ENCODE assay signal across 9 mouse cellular contexts in genomic region chr15:103014166-103015008, GRCm38 (mm10). TPM values are rescaled to one million over a fixed set of nuclear protein-coding genes. Genes with fewer than 3 reads are reported as not detected.
DNase-seq lines count a peak whose midpoint lies in the region; ATAC-seq and TF ChIP-seq lines count a peak whose summit lies in the region.
"Had no signal": no experiment of that assay in that cellular context is flagged by ENCODE, and none has a peak within 500 bp of the region (broad histone marks: within the 10 kb centered on the region; RNA-seq: fewer than 3 reads in every experiment).

No protein-coding gene starts in this region.

- TF ChIP-seq CTCF in heart, adult 2 months (IDR thresholded peaks at IDR 0.05) = no peak

- peak overlapping the region; percentile 18; the same call in 1 of the 2 replicates for H3K4me3 ChIP-seq in heart, adult 2 months
- peak overlapping the region; percentile 74 for H3K4me3 ChIP-seq in brown adipose tissue, adult 24 weeks (ENCODE audit: insufficient read depth, low read depth, low read length)
- H3K4me3 ChIP-seq in hindbrain, embryonic 15.5 days = peak overlapping the region; percentile 45
- no peak overlapping the region for H3K4me3 ChIP-seq in liver, embryonic 15.5 days (replicated peaks)

- H3K79me2 ChIP-seq in heart, adult 2 months (replicated peaks; ENCODE audit: control insufficient read depth, insufficient read depth, low read length) = no peaks in the 10 kb centered on the region

- no peaks in the 10 kb centered on the region for H3K36me3 ChIP-seq in heart, adult 2 months (ENCODE audit: control insufficient read depth, insufficient read depth, low read length)
- H3K36me3 ChIP-seq in hindbrain, embryonic 15.5 days = no peaks in the 10 kb centered on the region
- H3K36me3 ChIP-seq in liver, embryonic 15.5 days (replicated peaks) = no peaks in the 10 kb centered on the region

- 2% methylated on average over 50 of the region's 57 CpGs for WGBS in heart, adult 2 months
- under 1% methylated on average over 55 of the region's 57 CpGs for WGBS in hindbrain, embryonic 15.5 days
- WGBS in liver, embryonic 15.5 days (ENCODE audit: insufficient replicate concordance) = 2% methylated on average over 43 of the region's 57 CpGs

- DNase-seq in heart, adult 2 months = no peak
- no peak for DNase-seq in heart, postnatal 36 days
- no peak for DNase-seq in thymus, adult 18-20 months
- no peak for DNase-seq in right cerebral cortex, postnatal 25 days

- peaks cover 29% of the 10 kb centered on the region for H3K27me3 ChIP-seq in heart, adult 2 months (ENCODE audit: control insufficient read depth, insufficient read depth, low read length)
- H3K27me3 ChIP-seq in hindbrain, embryonic 15.5 days = peaks cover 81% of the 10 kb centered on the region
- H3K27me3 ChIP-seq in liver, embryonic 15.5 days = peaks cover 100% of the 10 kb centered on the region

- H3K27ac ChIP-seq in heart, adult 2 months = no peak overlapping the region
- peak overlapping the region; percentile 78 for H3K27ac ChIP-seq in brown adipose tissue, adult 24 weeks (replicated peaks; ENCODE audit: low read depth, low read length)
- H3K27ac ChIP-seq in hindbrain, embryonic 15.5 days (replicated peaks) = peak overlapping the region; percentile 89
- no peak overlapping the region for H3K27ac ChIP-seq in liver, embryonic 15.5 days (replicated peaks)

- H3K9ac ChIP-seq in heart, adult 2 months (ENCODE audit: low read depth, low read length) = no peak overlapping the region
- H3K9ac ChIP-seq in hindbrain, embryonic 15.5 days = peak overlapping the region; percentile 51
- H3K9ac ChIP-seq in liver, embryonic 15.5 days = no peak overlapping the region

- intact Hi-C loops in heart, adult 2 months (cut with DNase I) = no loop called here
- intact Hi-C loops in heart, postnatal 36 days (cut with DNase I) = loop anchor here (5.0 kb wide), 1 partner anchor 52 kb away; no protein-coding TSS in a partner anchor

- no peak for TF ChIP-seq EP300 in heart, adult 2 months (IDR thresholded peaks at IDR 0.05; ENCODE audit: insufficient read depth, low read depth, low read length)

- TF ChIP-seq POLR2A in heart, adult 2 months (IDR thresholded peaks at IDR 0.05; ENCODE audit: insufficient read depth, low read depth, low read length) = no peak

- no peaks in the 10 kb centered on the region for H3K9me3 ChIP-seq in hindbrain, embryonic 15.5 days
- H3K9me3 ChIP-seq in liver, embryonic 15.5 days (replicated peaks) = no peaks in the 10 kb centered on the region

- H3K4me2 ChIP-seq in hindbrain, embryonic 15.5 days = peak overlapping the region; percentile 66
- peak overlapping the region; percentile 25; the same call in 1 of the 2 replicates for H3K4me2 ChIP-seq in liver, embryonic 15.5 days

- ATAC-seq in hindbrain, embryonic 15.5 days (ENCODE audit: low FRiP score, low read depth) = peak; percentile 64
- no peak for ATAC-seq in liver, embryonic 15.5 days (ENCODE audit: insufficient read depth)
- ATAC-seq in activated CD4-positive, CD25-positive, alpha-beta regulatory T cell, adult 4 months = no peak

- no peaks in the 10 kb centered on the region for H3K4me1 ChIP-seq in heart, adult 2 months (ENCODE audit: control insufficient read depth, insufficient read depth, low read length)
- 0 out of 2 replicates have a peak, but pooled peaks cover 5% of the 10 kb centered on the region for H3K4me1 ChIP-seq in brown adipose tissue, adult 24 weeks (ENCODE audit: control insufficient read depth, insufficient read depth, insufficient read length, low read length)
- peaks cover 10% of the 10 kb centered on the region for H3K4me1 ChIP-seq in hindbrain, embryonic 15.5 days (replicated peaks)
- no peaks in the 10 kb centered on the region for H3K4me1 ChIP-seq in liver, embryonic 15.5 days (replicated peaks)

RNA-seq across cellular contexts. Expression of gene Hoxc4, which starts 4.3 kb away (rescaled TPM):
- not detected for total RNA-seq in heart, adult 2 months (2021)
- 0.10 TPM in 1 of 2 replicates, not detected in the other for polyA plus RNA-seq in heart, adult 2 months (2012; rRNA removed)
- not detected for total RNA-seq in heart, postnatal 36 days (2021)
- 9.4 and 13.7 TPM in 2 replicates for polyA plus RNA-seq in brown adipose tissue, adult 24 weeks (2012; ENCODE audit: insufficient read depth, insufficient read length, missing spikeins)
- 56.8 and 63.8 TPM in 2 replicates for polyA plus RNA-seq in hindbrain, embryonic 15.5 days (2015; fragmentation: Nextera tagmentation; extraction: Ambion mirVana)
- polyA plus RNA-seq in liver, embryonic 15.5 days (2015; fragmentation: Nextera tagmentation; extraction: Ambion mirVana) = 0.15 and 0.26 TPM in 2 replicates
- not detected for polyA plus RNA-seq in activated CD4-positive, CD25-positive, alpha-beta regulatory T cell, adult 4 months (2017; shearing (Covaris generic))

RNA-seq across cellular contexts. Expression of gene Hoxc6, which starts 16.3 kb away (rescaled TPM):
- not detected for total RNA-seq in heart, adult 2 months (2021)
- not detected in 2 replicates for polyA plus RNA-seq in heart, adult 2 months (2012; rRNA removed)
- total RNA-seq in heart, postnatal 36 days (2021) = under 1 TPM in 1 of 2 experiments, not detected in 1; 0.25 TPM
- 17.1 and 21.7 TPM in 2 replicates for polyA plus RNA-seq in brown adipose tissue, adult 24 weeks (2012; ENCODE audit: insufficient read depth, insufficient read length, missing spikeins)
- polyA plus RNA-seq in hindbrain, embryonic 15.5 days (2015; fragmentation: Nextera tagmentation; extraction: Ambion mirVana) = 7.4 and 13.1 TPM in 2 replicates
- 0.09 TPM in 1 of 2 replicates, not detected in the other for polyA plus RNA-seq in liver, embryonic 15.5 days (2015; fragmentation: Nextera tagmentation; extraction: Ambion mirVana)
- polyA plus RNA-seq in activated CD4-positive, CD25-positive, alpha-beta regulatory T cell, adult 4 months (2017; shearing (Covaris generic)) = not detected
- total RNA-seq: hematopoietic stem cell, adult 5-6 weeks had no signal

RNA-seq across cellular contexts. Expression of gene Hoxc8, which starts 24.0 kb away (rescaled TPM):
- not detected for total RNA-seq in heart, adult 2 months (2021)
- not detected in 2 replicates for polyA plus RNA-seq in heart, adult 2 months (2012; rRNA removed)
- not detected for total RNA-seq in heart, postnatal 36 days (2021)
- polyA plus RNA-seq in brown adipose tissue, adult 24 weeks (2012; ENCODE audit: insufficient read depth, insufficient read length, missing spikeins) = 8.9 and 9.8 TPM in 2 replicates
- polyA plus RNA-seq in hindbrain, embryonic 15.5 days (2015; fragmentation: Nextera tagmentation; extraction: Ambion mirVana) = 2.3 and 16.6 TPM in 2 replicates
- 0.03 TPM in 1 of 2 replicates, not detected in the other for polyA plus RNA-seq in liver, embryonic 15.5 days (2015; fragmentation: Nextera tagmentation; extraction: Ambion mirVana)
- polyA plus RNA-seq in activated CD4-positive, CD25-positive, alpha-beta regulatory T cell, adult 4 months (2017; shearing (Covaris generic)) = under 1 TPM in 1 of 2 experiments, not detected in 1; 0.15 TPM
- total RNA-seq: hematopoietic stem cell, adult 5-6 weeks had no signal

RNA-seq across cellular contexts. Expression of gene Hoxc9, which starts 38.1 kb away (rescaled TPM):
- total RNA-seq in heart, adult 2 months (2021) = not detected
- not detected in 2 replicates for polyA plus RNA-seq in heart, adult 2 months (2012; rRNA removed)
- not detected for total RNA-seq in heart, postnatal 36 days (2021)
- polyA plus RNA-seq in brown adipose tissue, adult 24 weeks (2012; ENCODE audit: insufficient read depth, insufficient read length, missing spikeins) = not detected in 2 replicates
- 0.30 TPM in 1 of 2 replicates, not detected in the other for polyA plus RNA-seq in hindbrain, embryonic 15.5 days (2015; fragmentation: Nextera tagmentation; extraction: Ambion mirVana)
- polyA plus RNA-seq in liver, embryonic 15.5 days (2015; fragmentation: Nextera tagmentation; extraction: Ambion mirVana) = not detected in 2 replicates
- not detected for polyA plus RNA-seq in activated CD4-positive, CD25-positive, alpha-beta regulatory T cell, adult 4 months (2017; shearing (Covaris generic))
- total RNA-seq: hematopoietic stem cell, adult 5-6 weeks had no signal

RNA-seq across cellular contexts. Expression of gene Hoxc5, which starts 47.1 kb away (rescaled TPM):
- not detected for total RNA-seq in heart, adult 2 months (2021)
- 0.20 TPM in 1 of 2 replicates, not detected in the other for polyA plus RNA-seq in heart, adult 2 months (2012; rRNA removed)
- not detected for total RNA-seq in heart, postnatal 36 days (2021)
- polyA plus RNA-seq in brown adipose tissue, adult 24 weeks (2012; ENCODE audit: insufficient read depth, insufficient read length, missing spikeins) = 14.1 and 15.1 TPM in 2 replicates
- polyA plus RNA-seq in hindbrain, embryonic 15.5 days (2015; fragmentation: Nextera tagmentation; extraction: Ambion mirVana) = 20.1 and 22.0 TPM in 2 replicates
- polyA plus RNA-seq in liver, embryonic 15.5 days (2015; fragmentation: Nextera tagmentation; extraction: Ambion mirVana) = 0.10 and 0.22 TPM in 2 replicates
- polyA plus RNA-seq in activated CD4-positive, CD25-positive, alpha-beta regulatory T cell, adult 4 months (2017; shearing (Covaris generic)) = not detected
- total RNA-seq: hematopoietic stem cell, adult 5-6 weeks had no signal

Comparison
In these comparisons a context has a peak if more than half of its experiments do, and no peak if none do; other contexts are left out.
1. H3K27ac ChIP-seq: peak in brown adipose tissue, adult 24 weeks (single experiment) and hindbrain, embryonic 15.5 days (single experiment); none in heart, adult 2 months (single experiment) and liver, embryonic 15.5 days (single experiment).